Mouse (Mus musculus): ENCODE measurements around the gene Slc25a48. TPM values are rescaled to one million over a fixed set of nuclear protein-coding genes. Genes with fewer than 3 reads are reported as not detected.

Slc25a48 gene
- polyA plus RNA-seq, 1 experiment from 2014 or later = 0.22 TPM

DNA sequence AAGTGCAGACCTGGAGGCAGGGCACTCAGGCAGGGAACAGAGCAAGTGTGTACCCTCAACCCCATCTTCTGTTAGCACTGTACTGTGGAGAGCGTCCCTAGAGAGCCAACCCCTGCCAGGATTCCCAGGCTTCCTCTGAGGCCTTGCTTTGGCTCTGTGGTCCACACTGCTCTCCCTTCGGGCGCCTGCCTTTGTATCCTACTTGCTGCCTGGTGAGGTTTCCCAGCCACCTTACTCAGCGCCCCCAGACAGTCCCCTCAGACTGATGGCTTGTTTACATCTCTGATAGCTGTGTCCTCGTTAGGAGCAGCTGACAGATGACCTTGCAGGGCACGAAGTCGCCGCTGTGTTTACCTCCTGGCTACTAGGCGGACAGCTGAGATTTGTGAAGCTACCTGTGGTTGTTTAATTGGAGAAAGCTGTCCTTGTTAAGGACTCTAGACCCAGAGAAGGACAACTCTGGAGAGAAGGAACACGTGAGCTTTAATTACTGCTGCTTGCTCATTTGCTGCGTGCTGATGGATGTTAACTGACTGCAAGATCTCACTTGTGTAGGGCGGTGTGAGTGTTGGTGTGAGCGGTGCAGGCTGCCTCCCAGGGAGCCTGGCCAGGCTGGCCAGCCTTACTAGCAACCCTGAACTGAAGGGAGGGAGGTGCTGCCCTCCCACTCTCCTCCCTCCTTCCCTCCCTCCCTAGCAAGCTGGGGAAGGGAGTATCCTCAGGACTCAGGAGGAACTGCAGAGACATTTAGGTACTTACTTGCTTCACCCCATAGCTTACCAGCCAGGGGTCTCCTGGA is 19.3 kb upstream of the Slc25a48 start:
- ATAC-seq (ENCODE audit: insufficient read depth) (peak; percentile 81), DNase-seq (peak; percentile 70)
- H3K27ac ChIP-seq (ENCODE audit: low read depth) = no peak overlapping the region

DNA sequence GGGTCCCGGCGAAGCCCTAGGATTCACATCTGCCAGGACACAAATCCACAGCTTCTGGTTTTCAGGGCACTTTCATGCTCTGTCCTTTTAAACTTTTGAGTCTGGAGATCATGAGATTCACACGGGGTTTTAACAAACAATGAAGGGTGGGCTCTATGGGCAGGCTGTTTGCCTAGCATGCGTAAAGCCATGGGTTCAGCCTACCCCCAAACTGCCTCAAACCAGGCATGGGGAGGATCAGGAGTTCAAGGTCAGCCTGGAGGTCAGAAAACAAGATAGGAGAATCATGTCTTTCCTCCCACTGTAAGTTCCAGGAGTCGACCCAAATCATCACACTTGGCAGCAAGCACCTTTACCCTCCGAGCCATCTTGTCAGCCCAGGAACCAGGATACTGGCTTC is 18.6 kb upstream of the Slc25a48 start:
- no peak for TF ChIP-seq CTCF (IDR thresholded peaks at IDR 0.05; ENCODE audit: low read depth)
- no peaks in the 10 kb centered on the region for H3K36me3 ChIP-seq (ENCODE audit: insufficient read depth)
- no peak for DNase-seq
- H3K27ac ChIP-seq (ENCODE audit: low read depth) = no peak overlapping the region
- H3K4me1 ChIP-seq (ENCODE audit: insufficient read depth) = 0 out of 2 replicates have a peak, but pooled peaks cover 2% of the 10 kb centered on the region
- no peaks in the 10 kb centered on the region for H3K9me3 ChIP-seq (ENCODE audit: low read depth, low read length)
- peaks cover 5% of the 10 kb centered on the region; the same call in 1 of the 2 replicates for H3K27me3 ChIP-seq (ENCODE audit: insufficient read depth, low read length)
- no peak overlapping the region for H3K4me3 ChIP-seq (ENCODE audit: low read depth, low read length)
- no peak for ATAC-seq (ENCODE audit: insufficient read depth)
- H3K9ac ChIP-seq = no peak overlapping the region
- no peak overlapping the region for H3K4me2 ChIP-seq
- WGBS = 42% methylated on average over 6 of the region's 6 CpGs

More for the DNA sequence above, 19.3 kb upstream of the Slc25a48 start:
- Histone ChIP-seq H3K9ac (no peak overlapping the region), H3K27me3 (ENCODE audit: insufficient read depth, low read length) (peaks cover 5% of the 10 kb centered on the region; the same call in 1 of the 2 replicates), H3K36me3 (ENCODE audit: insufficient read depth) (no peaks in the 10 kb centered on the region), H3K4me1 (ENCODE audit: insufficient read depth) (0 out of 2 replicates have a peak, but pooled peaks cover 2% of the 10 kb centered on the region), H3K4me3 (ENCODE audit: low read depth, low read length) (no peak overlapping the region), H3K4me2 (no peak overlapping the region), H3K9me3 (ENCODE audit: low read depth, low read length) (no peaks in the 10 kb centered on the region)
- TF ChIP-seq CTCF (IDR thresholded peaks at IDR 0.05; ENCODE audit: low read depth) = no peak
- WGBS = 13% methylated on average over 13 of the region's 13 CpGs

DNA sequence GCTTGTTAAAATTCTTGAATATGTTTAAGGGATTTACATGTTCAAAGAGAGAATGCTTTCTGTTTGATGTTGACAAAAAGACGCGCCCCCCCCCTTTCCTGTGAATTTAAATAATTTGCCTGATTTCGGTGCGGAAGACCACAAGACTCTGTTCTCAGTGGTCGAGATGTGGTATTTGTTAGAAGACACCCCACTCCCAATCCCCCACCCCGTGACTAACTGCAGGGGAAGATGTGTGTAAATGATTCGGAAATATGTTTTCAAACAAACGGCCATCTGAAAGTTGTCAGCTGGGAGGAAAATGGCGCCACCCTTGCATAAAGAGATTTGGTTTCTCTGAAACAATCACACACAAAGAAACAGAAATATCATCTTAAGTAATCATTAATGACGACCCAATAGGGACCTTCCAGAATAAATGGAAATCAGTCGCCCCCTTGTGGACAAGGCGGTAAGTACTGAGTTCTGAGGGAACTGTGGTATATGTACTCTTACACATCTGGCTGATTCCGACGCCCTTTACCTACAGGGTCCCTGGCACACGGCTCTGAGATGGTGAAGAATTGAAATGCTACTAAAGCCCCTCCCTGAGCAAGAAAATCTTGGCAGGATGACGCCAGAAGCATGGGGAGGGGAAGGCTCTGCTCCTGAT is 16.0 kb upstream of the Slc25a48 start:
- 0 out of 2 replicates have a peak overlapping the region, but pooled peaks have one; percentile 21 for H3K4me2 ChIP-seq
- DNase-seq (peak; percentile 96), ATAC-seq (ENCODE audit: insufficient read depth) (0 out of 2 replicates have a peak, but pooled peaks have one; percentile 37)
- H3K4me3 ChIP-seq (ENCODE audit: low read depth, low read length) = no peak overlapping the region
- 0 out of 2 replicates have a peak, but pooled peaks cover 2% of the 10 kb centered on the region for H3K4me1 ChIP-seq (ENCODE audit: insufficient read depth)
- peak; percentile 90 for TF ChIP-seq CTCF (IDR thresholded peaks at IDR 0.05; ENCODE audit: low read depth)
- H3K27ac ChIP-seq (ENCODE audit: low read depth) = no peak overlapping the region
- H3K27me3 ChIP-seq (ENCODE audit: insufficient read depth, low read length) = peaks cover 5% of the 10 kb centered on the region; the same call in 1 of the 2 replicates
- WGBS = 17% methylated on average over 16 of the region's 16 CpGs
- H3K36me3 ChIP-seq (ENCODE audit: insufficient read depth) = no peaks in the 10 kb centered on the region
- no peak overlapping the region for H3K9ac ChIP-seq
- no peaks in the 10 kb centered on the region for H3K9me3 ChIP-seq (ENCODE audit: low read depth, low read length)

DNA sequence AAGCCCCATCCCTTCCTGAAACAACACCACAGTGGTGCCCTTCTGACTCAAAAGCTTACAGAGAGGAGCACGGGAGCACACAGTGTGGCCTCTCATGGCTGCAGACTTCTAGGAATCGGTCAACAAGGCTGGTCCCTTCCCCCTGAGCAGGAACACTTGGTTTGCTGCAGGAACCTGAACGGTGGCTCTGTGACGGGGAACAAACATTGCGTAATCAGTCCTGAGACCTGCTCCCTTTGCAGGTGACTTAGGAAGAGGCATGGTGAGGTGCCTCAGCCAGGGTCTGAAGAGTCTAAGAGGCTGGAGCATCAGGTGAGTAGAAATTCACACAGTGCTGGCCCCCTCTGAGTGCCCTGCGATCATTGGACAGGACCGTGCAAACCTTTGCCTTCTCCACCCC is 12.2 kb upstream of the Slc25a48 start:
- Histone ChIP-seq H3K9me3 (ENCODE audit: low read depth, low read length) (no peaks in the 10 kb centered on the region), H3K4me1 (ENCODE audit: insufficient read depth) (0 out of 2 replicates have a peak, but pooled peaks cover 2% of the 10 kb centered on the region), H3K4me3 (ENCODE audit: low read depth, low read length) (no peak overlapping the region), H3K4me2 (no peak overlapping the region), H3K27me3 (ENCODE audit: insufficient read depth, low read length) (peaks cover 5% of the 10 kb centered on the region; the same call in 1 of the 2 replicates), H3K27ac (ENCODE audit: low read depth) (no peak overlapping the region), H3K9ac (no peak overlapping the region), H3K36me3 (ENCODE audit: insufficient read depth) (no peaks in the 10 kb centered on the region)
- DNase-seq = peak; percentile 54
- no peak for TF ChIP-seq CTCF (IDR thresholded peaks at IDR 0.05; ENCODE audit: low read depth)
- 0 out of 2 replicates have a peak, but pooled peaks have one; percentile 44 for ATAC-seq (ENCODE audit: insufficient read depth)
- 59% methylated on average over 7 of the region's 7 CpGs for WGBS

DNA sequence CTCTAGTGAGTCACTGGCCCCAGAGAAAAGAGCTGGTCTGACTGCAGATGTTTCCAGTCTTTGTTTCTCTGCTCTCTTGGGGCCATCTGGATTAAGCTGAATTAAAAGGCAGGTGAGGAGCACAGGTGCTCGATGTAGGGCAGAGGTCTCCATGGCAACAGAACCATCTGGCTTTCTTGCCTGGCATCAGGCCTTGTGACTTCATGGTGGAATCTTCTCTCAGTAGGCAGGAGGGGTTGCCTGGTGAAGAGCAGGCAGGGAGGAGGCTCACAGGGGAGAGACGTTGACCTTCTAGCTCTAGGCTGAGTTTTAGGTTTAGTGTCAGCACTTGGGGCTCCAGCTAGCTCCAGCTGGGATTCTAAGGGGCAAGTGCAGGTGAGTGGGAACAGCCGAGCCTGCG is 11.8 kb upstream of the Slc25a48 start, which contains the start of gene Gm3045:
Gene Gm3045, plus strand, starts transcription at position 230 of the 400 bp plus-strand sequence.
- 63% methylated on average over 4 of the region's 4 CpGs for WGBS
- Histone ChIP-seq H3K4me2 (no peak within 1 kb of the TSS), H3K27me3 (ENCODE audit: insufficient read depth, low read length) (peaks cover 5% of the 10 kb centered on the region; the same call in 1 of the 2 replicates), H3K9ac (no peak within 1 kb of the TSS), H3K4me3 (ENCODE audit: low read depth, low read length) (no peak within 1 kb of the TSS), H3K27ac (ENCODE audit: low read depth) (no peak within 1 kb of the TSS), H3K4me1 (ENCODE audit: insufficient read depth) (0 out of 2 replicates have a peak, but pooled peaks cover 2% of the 10 kb centered on the region), H3K9me3 (ENCODE audit: low read depth, low read length) (no peaks in the 10 kb centered on the region), H3K36me3 (ENCODE audit: insufficient read depth) (no peaks in the 10 kb centered on the region)
- ATAC-seq (ENCODE audit: insufficient read depth) (no peak), DNase-seq (no peak)
- TF ChIP-seq CTCF (IDR thresholded peaks at IDR 0.05; ENCODE audit: low read depth) = no peak

DNA sequence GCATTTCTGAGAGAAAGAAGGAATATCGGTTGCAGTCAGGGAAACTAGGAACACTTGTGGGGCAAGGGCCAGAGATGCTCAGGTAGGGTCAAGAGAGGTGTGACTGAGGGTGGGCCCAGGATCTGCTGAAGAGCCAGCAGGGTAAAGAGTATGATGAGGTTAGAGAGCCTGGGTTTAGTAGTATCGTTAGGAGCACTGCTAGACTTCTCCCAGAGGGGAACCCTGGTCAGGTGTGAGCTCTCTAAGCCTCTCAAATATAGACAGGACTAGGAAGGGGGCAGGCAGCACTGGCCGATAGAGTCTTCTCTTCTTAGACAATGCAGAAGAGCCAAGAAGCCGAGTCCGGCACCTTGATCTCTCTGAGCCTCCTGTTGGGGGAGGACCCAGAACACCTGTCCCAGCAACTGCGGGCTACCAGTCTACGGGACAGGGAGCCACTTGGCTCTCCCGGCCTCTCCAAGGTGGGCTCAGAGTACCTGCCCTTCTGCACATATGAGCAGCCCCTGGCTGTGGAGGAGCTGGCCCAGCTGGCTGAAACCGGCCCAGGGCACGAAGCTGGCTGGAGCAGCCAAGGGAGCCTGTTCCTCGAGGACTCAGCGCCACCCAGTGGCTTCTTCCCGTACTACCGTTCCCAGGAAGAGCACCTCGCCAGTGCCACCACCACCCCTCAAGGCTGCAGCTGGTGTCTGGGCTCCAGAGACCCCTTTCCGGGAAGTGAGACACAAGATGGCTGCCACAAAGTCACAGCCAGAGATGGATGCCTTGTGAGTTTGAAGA is 9.2 kb upstream of the Slc25a48 start:
- ATAC-seq (ENCODE audit: insufficient read depth) = peak; percentile 67
- no peaks in the 10 kb centered on the region for H3K36me3 ChIP-seq (ENCODE audit: insufficient read depth)
- no peaks in the 10 kb centered on the region for H3K4me1 ChIP-seq (ENCODE audit: insufficient read depth)
- DNase-seq = peak; percentile 91
- H3K4me2 ChIP-seq = no peak overlapping the region
- H3K4me3 ChIP-seq (ENCODE audit: low read depth, low read length) = no peak overlapping the region
- 29% methylated on average over 16 of the region's 16 CpGs for WGBS
- H3K27me3 ChIP-seq (ENCODE audit: insufficient read depth, low read length) = no peaks in the 10 kb centered on the region
- no peaks in the 10 kb centered on the region for H3K9me3 ChIP-seq (ENCODE audit: low read depth, low read length)
- H3K27ac ChIP-seq (ENCODE audit: low read depth) = no peak overlapping the region
- peak; percentile 94 for TF ChIP-seq CTCF (IDR thresholded peaks at IDR 0.05; ENCODE audit: low read depth)
- H3K9ac ChIP-seq = no peak overlapping the region

All from lung, embryonic 14.5 days (tissue).